Mouse (Mus musculus): ENCODE measurements around the gene Arl8b.

Gene Arl8b

DNA sequence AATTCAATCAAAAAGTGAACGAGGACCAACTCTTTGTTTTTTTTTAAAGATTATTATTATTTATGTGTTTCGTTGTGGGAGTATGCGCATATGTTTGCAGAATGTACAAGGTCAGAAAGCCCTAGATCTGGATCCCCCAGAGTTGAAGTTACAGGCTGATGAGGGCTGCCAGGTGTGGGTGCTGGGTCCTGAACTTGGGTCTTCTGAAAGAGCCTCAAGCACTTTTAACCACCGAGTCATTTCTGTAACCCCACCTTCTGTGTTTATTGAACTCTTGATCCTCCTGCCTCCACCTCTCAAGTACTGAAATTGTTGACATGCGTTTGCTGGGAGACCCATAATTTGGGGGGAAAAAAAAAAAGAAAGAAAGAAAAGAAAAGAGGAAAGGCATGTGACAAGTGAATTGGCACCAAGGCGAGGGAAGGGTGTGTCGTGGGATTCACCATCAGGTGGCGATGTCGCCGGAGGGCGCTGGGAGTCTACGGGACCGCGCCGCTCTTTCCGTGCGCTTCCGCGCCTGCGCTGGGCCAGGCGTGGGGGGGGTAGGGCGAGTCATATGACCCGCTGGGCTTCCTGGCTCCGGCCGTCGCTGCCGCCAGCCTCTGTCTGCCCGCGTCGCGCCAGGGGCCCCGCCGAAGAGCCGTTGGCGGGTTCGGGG, at the start of gene Arl8b:
Gene Arl8b (plus strand): TSS at position 574 of the 658 bp plus-strand sequence.
- peak; percentile 90 to 94 for DNase-seq (ENCODE audit: low spot score in 2 of 2)

DNA sequence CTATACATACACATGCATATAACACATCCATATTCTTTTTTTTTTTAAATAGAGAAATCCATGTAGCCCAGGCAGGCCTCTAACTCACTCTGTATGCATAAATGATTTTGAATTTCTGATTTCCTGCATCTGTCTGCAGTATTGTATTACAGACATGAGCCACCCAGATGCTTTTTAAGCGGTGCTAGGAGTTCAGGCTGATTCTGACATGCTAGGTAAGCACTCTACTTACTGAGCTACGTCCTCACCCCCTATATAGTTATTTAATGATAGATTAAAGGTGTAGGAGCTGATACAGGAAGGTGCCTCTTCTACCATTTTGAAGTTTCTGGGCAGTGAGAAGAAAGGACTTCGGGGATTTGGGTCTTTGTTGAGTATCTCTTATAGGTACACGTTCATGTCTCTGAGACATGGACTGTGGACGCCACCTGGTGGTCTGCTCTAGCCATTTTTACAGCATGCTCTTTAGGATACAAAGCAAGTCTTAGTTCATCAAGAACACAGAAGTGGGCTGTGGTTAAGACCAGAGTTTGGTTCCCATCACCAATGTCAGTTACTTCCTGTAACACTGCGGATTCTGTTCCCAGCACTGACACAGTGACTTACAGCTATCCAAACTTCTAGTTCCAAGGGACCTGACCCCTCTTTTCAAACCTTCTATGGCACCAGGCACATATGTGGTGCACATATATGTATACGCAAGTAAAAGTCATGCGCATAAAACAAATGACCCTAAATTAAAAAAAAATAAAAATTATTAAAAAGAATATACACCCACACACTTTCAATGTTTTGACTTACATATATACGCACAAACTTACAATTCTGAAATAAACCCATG, 46.8 kb upstream of the Arl8b start:
- DNase-seq (ENCODE audit: low spot score in 2 of 2) = peak in 1 of 2 experiments; percentile 57

- no peak for DNase-seq (ENCODE audit: low spot score in 2 of 2)
These were observed 44.3 kb upstream of the Arl8b start for GRCm38 (mm10) chr6:108738463-108739203.

- no peak for DNase-seq (ENCODE audit: low spot score in 2 of 2)
These were observed 42.3 kb upstream of the Arl8b start for GRCm38 (mm10) chr6:108740579-108740978.

DNA sequence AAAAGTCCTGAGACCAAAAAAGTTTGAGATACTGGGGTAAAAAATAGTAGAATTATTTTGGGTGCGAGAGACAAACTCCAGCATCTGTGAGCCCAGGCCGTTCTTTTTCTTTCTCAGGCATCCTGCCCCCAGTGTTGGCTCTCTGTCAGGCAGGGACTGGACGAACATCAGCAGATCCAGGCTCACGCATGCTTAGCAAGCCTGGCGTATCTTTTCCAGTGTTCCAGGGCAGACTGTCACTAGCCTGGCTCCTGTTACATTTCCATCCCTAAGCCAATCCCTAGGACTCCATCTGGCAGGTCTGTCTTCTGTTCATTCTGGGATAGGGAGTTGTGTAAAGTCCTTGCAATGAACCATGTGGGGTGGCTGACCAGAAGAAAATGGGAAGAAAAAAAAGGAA, 39.2 kb upstream of the Arl8b start:
- peak; percentile 9 to 10 for DNase-seq (ENCODE audit: low spot score in 2 of 2)

GRCm38 (mm10) chr6:108751324-108751723, 31.6 kb upstream of the Arl8b start:
- DNase-seq (ENCODE audit: low spot score in 2 of 2) = no peak

DNA sequence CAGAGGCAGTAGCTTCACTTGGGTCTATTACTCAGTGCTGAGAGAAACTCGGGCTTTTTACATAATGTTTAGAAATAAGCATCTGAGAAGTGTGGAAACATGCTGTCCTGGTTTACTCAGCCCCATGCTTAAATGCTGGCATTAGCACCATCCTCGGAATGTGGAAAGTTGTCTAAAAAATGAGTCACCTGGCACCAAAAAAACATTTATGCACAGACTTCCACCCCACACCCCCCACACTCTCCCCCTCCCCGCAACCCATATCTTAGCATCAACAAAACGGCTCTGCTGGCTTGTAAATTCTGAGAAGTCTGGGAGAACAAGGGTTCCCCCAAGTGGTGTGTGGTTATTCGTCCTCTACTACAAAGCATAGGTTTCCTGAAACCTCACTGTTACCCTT, 30.5 kb upstream of the Arl8b start:
- DNase-seq (ENCODE audit: low spot score in 2 of 2) = no peak

GRCm38 (mm10) chr6:108753536-108753935, 29.4 kb upstream of the Arl8b start:
- DNase-seq (ENCODE audit: low spot score in 2 of 2) = no peak

DNA sequence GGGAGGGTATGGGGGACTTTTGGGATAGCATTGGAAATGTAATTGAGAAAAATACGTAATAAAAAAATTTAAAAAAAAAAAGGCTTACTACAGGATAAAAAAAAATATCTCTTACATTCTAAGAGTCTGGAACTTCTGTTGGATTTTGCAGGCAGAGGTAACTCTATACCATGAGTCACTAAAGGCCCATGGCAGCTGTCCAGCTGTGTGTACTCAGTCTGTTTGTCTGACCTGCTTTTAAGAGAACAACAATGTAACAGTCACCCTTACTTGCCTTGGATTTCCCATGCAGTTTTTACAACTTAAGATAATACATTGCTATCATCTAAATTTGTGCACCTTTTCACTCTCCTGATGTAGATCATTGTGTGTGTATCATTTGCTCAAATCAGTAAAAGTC, 28.5 kb upstream of the Arl8b start:
- no peak for DNase-seq (ENCODE audit: low spot score in 2 of 2)

DNA sequence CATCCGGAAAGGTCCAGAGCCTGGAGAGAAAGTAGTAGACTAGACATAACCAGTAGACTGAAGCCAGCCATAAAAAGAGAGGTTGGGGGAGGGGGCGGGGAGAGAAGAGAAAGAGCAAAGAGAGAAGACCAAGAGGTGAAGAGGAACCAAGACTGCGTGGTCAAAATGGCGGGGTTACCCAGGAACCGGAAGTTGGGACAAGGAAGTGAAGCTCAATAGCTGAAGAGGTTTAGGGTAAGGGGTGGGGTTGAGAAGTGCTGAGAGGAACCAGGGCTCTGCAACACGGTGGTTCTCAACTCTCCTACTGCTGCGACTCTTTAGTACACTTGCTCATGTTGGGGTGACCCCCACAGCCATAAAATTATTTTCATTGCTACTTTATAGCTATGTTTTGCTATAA, 27.0 kb upstream of the Arl8b start:
- no peak for DNase-seq (ENCODE audit: low spot score in 2 of 2)

DNA sequence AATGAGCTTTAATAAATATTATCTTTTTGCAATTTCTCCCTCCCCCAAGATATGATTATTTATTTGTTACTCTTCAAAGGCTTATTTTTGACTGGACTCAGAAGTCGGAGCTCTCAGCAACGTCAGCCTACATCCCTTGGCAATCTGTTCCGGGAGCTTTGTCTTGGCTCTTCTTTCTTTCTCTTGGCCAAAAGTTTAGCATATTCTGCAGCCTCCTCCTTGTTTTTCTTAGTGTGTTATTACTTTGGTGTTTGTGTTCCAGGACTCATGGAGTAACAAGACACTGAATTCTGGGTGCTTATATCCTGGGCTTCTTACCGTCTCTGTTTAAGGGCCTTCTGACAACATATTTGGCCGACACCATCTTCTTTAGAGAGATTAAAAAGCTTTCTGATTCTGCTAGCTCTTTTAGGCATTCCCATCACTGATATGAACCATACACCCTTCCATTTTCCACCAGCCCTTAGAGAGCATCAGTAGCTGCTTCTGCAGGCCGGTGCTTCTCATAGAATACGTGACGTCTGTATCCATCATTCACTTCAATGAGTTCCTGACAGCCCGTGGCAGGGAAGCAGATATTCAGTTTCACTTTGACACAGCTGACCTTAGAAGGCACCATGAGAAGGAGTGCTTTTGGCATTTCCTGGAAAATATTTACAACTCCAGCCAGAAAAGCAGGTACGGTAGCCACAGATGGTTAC, 23.8 kb upstream of the Arl8b start:
- DNase-seq (ENCODE audit: low spot score in 2 of 2) = no peak

GRCm38 (mm10) chr6:108759698-108760039, 23.2 kb upstream of the Arl8b start:
- DNase-seq (ENCODE audit: low spot score in 2 of 2) = no peak

- no peak for DNase-seq (ENCODE audit: low spot score in 2 of 2)
These were observed 12.0 kb upstream of the Arl8b start for GRCm38 (mm10) chr6:108770880-108771279.

GRCm38 (mm10) chr6:108772913-108773312, 10.0 kb upstream of the Arl8b start:
- peak; percentile 20 to 69 for DNase-seq (ENCODE audit: low spot score in 2 of 2)

GRCm38 (mm10) chr6:108773480-108773879, 9.4 kb upstream of the Arl8b start:
- no peak for DNase-seq (ENCODE audit: low spot score in 2 of 2)

DNA sequence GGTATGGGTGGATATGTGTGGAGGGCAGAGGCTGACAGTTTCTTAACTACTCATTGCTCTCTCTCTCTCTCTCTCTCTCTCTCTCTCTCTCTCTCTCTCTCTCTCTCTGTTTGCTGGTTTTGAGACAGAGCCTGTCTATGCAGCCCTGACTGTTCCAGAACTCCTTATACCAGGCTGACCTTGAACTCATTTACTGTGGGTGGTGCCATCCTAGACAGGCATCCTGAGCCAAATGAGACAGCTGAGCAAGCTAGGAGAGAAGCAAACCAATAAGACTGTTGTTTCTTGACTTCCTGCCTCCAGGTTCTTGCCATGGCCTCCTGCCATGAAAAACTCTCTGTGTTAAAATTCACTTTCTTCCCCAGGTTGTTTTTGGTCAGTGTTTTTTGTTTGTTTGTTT, 6.6 kb upstream of the Arl8b start:
- DNase-seq (ENCODE audit: low spot score in 2 of 2) = no peak

DNA sequence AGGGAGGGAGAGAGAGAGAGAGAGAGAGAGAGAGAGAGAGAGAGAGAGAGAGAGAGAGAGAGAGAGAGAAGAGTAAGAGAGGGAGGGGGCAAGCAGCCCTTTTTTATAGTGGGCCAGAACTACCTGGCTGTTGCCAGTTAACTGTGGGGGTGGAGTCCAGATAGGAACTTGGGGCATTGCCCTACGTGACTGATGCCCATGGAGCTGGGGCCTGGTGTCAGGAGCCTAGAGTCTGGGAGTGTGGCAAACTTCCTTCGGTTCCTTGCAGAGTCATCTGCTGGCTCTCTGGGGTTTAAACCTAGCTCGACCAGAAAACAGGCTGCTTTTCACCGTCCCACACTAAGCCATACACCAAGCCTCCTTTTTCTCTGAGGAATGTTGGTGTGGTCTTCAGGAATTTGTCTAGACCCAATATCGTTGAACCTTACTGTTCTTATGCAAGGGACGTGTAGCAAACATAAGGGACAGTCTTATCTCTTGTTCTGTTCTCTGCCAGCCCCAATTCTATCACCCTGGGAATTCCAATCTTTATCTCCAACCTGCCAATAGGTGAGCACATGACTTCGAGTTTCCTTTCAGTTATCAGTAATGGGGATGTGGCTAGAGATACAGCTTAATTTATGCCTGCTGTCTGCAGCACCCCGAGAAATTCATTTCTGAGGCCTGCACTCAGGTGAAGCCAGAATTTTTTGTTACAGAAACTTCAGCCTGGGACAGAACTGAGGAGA, 5.2 kb upstream of the Arl8b start:
- DNase-seq (ENCODE audit: low spot score in 2 of 2) = no peak

GRCm38 (mm10) chr6:108778399-108778798, 4.5 kb upstream of the Arl8b start:
- DNase-seq (ENCODE audit: low spot score in 2 of 2) = no peak

DNA sequence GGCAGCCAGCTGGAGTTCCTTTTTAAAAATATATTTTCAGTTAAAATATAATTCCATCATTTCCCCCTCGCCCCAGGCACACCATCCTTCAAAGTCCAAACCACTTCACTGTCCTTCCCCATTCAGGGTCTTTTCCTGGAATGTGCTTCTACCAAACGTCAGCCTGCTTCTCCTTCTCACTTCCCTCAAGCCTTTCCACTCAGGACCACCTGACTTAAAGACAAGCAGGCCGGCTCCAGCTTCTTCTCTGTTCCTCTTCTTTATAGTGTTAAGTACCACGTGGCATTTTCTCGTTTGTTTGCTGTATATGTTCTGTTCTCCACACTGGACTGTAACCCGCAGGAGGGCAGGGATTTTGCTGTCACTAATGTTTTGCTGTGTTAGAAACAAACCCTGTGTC, 1.0 kb upstream of the Arl8b start:
- peak; percentile 11 to 28 for DNase-seq (ENCODE audit: low spot score in 2 of 2)

DNA sequence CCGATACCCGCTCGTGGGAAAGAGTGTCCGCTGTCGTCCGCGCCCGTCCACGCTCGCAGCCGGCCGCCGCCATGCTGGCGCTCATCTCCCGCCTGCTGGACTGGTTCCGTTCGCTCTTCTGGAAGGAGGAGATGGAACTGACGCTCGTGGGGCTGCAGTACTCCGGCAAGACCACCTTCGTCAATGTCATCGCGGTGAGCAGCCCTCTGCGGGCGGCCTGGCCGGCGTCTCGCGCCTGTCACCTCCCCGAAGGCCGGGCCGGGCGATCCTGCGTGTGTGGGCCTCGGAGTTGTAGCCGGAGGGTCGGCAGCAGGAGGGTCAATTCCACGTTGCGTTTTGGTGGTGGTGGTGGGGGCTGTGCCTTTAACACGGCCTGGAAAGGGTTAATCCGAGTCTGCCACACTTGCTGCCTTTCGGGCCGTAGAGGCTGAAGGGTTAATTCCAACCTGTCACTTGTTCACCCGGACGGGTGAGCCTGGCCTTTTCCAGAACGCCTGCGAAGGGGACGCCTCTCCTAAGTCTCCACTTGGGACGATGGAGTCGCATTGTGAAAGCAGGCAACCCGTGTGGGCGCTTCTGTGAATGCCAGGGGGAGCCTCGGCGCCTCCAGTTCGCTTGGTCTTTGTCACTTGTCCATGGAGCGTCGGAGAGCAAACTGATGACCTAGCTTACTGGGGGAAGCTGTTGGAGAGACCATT, 434 bp downstream of the Arl8b start:
- peak in 1 of 2 experiments; percentile 10 for DNase-seq (ENCODE audit: low spot score in 2 of 2)

DNA sequence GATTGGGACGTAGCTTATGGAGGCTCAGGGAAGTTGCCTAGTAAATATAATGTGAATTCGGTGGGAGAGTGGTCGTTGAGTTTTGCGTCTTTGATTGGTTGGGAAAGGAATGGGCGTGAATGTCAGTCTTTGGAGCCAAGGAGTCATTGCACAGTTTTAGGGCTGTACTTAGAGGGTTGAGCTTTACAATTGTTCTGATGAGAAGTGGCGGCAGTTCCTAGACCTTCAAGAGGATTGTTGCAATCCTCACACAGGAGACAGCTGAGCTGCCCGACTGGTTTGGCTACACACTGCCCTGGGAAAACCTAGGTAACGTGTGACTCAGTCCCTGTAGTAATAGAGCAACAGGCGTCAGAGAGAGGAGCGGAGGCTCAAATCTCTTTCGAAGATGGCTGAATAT, 1.2 kb downstream of the Arl8b start:
- no peak for DNase-seq (ENCODE audit: low spot score in 2 of 2)

Measured in heart, adult 9 months (tissue).